Mouse (Mus musculus) intestine, embryonic 16.5 days (tissue): ENCODE results near the gene Uba3. TPM values are rescaled to one million over a fixed set of nuclear protein-coding genes. Genes with fewer than 3 reads are reported as not detected.
A peak's percentile ranks its signal among the peaks of the same experiment; 100 is the strongest.

ENCODE experiments used
- ATAC-seq: fragments of 200-750 bp; cut with Nextera tagmentation; 2 replicates; pipeline ENCODE4 v1.8.0; 2017; ENCODE audit warnings: moderate TSS enrichment, moderate library complexity
- H3K27ac ChIP-seq: fragments of 300-500 bp; sonication (generic); 2 replicates; pipeline ENCODE4 v1.5.1; 2014; ENCODE audit warnings: mild to moderate bottlenecking, low read length
- H3K27me3 ChIP-seq: fragments of 300-500 bp; sonication (generic); replicated peaks from 2 replicates; pipeline ENCODE4 v1.6.1; 2014; ENCODE audit warnings: low read length, control low read depth, mixed read lengths; ENCODE audit not compliant: control insufficient read depth, insufficient read depth
- H3K36me3 ChIP-seq: fragments of 300-500 bp; sonication (generic); 2 replicates; pipeline ENCODE4 v1.6.1; 2014; ENCODE audit warnings: low read length, control low read depth; ENCODE audit not compliant: control insufficient read depth, insufficient read depth
- H3K4me1 ChIP-seq: fragments of 300-500 bp; sonication (generic); 2 replicates; pipeline ENCODE4 v1.6.1; 2014; ENCODE audit warnings: low read length, control low read depth, mixed read lengths; ENCODE audit not compliant: control insufficient read depth, insufficient read depth
- H3K4me2 ChIP-seq: fragments of 300-500 bp; sonication (generic); 2 replicates; pipeline ENCODE4 v1.6.1; 2014; ENCODE audit warnings: low read depth, low read length, control low read depth
- H3K4me3 ChIP-seq: fragments of 300-500 bp; sonication (generic); 2 replicates; pipeline ENCODE4 v1.5.1; 2014; ENCODE audit warnings: mild to moderate bottlenecking, low read length
- H3K9ac ChIP-seq: fragments of 300-500 bp; sonication (generic); 2 replicates; pipeline ENCODE4 v1.6.1; 2014; ENCODE audit warnings: low read depth, low read length
- H3K9me3 ChIP-seq: fragments of 300-500 bp; sonication (generic); 2 replicates; pipeline ENCODE4 v1.6.1; 2016; ENCODE audit warnings: low read length, control low read depth; ENCODE audit not compliant: control insufficient read depth
- WGBS: fragments of 180-500 bp; shearing (Covaris S2); extraction: QIAGEN DNeasy Blood & Tissue Kit; methylation state at CpG from one replicate; pipeline ENCODE4 v1.1.7; 2014; 5-methylcytosine and 5-hydroxymethylcytosine counted together
- polyA plus RNA-seq: library from polyadenylated mRNA; unstranded; fragments of >200 nt; fragmentation: Nextera tagmentation; extraction: Ambion mirVana; gene quantifications from 2 replicates; pipeline ENCODE4 v1.2.1, GENCODE M21; 2015

The Uba3 gene
- 50.0 and 53.7 TPM in 2 replicates for polyA plus RNA-seq

GRCm38 (mm10) chr6:97205439-97205885 is at the start of gene Uba3:
TSS of gene Uba3 (minus strand) at chr6:97205647.
- Histone ChIP-seq H3K36me3 (no peaks in the 10 kb centered on the region), H3K4me2 (peak within 1 kb of the TSS; percentile 50), H3K9ac (peak within 1 kb of the TSS; percentile 96), H3K9me3 (no peaks in the 10 kb centered on the region), H3K4me1 (peaks cover 8% of the 10 kb centered on the region), H3K27me3 (no peaks in the 10 kb centered on the region), H3K27ac (peak within 1 kb of the TSS; percentile 88), H3K4me3 (peak within 1 kb of the TSS; percentile 84)
- peak; percentile 98 for ATAC-seq
- WGBS: under 1% methylated on average over 38 of the region's 38 CpGs

- Histone ChIP-seq H3K9ac (no peak within 1 kb of the TSS), H3K4me2 (no peak within 1 kb of the TSS), H3K9me3 (no peaks in the 10 kb centered on the region), H3K36me3 (no peaks in the 10 kb centered on the region), H3K27ac (no peak within 1 kb of the TSS), H3K27me3 (no peaks in the 10 kb centered on the region), H3K4me3 (no peak within 1 kb of the TSS), H3K4me1 (0 out of 2 replicates have a peak, but pooled peaks cover 5% of the 10 kb centered on the region)
- 17% methylated on average over 9 of the region's 9 CpGs for WGBS
- ATAC-seq: no peak
Measured at GRCm38 (mm10) chr6:97252711-97253221, 47.3 kb upstream of the Uba3 start, which contains the start of gene Lmod3. TSS of gene Lmod3 (minus strand) at chr6:97252759.

- Histone ChIP-seq H3K4me1 (0 out of 2 replicates have a peak, but pooled peaks cover 5% of the 10 kb centered on the region), H3K27me3 (no peaks in the 10 kb centered on the region), H3K36me3 (no peaks in the 10 kb centered on the region), H3K9ac (no peak overlapping the region), H3K4me3 (no peak overlapping the region), H3K9me3 (no peaks in the 10 kb centered on the region), H3K27ac (no peak overlapping the region), H3K4me2 (no peak overlapping the region)
- no peak for ATAC-seq
- 36% methylated on average over 5 of the region's 5 CpGs for WGBS
Measured at GRCm38 (mm10) chr6:97252086-97252485, 46.6 kb upstream of the Uba3 start.

- WGBS: 42% methylated on average over 6 of the region's 6 CpGs
Measured at GRCm38 (mm10) chr6:97250966-97251365, 45.5 kb upstream of the Uba3 start.

GRCm38 (mm10) chr6:97245200-97245599 is 39.8 kb upstream of the Uba3 start:
- H3K36me3 ChIP-seq: no peaks in the 10 kb centered on the region
- no peak for ATAC-seq

More at GRCm38 (mm10) chr6:97250966-97251365, 45.5 kb upstream of the Uba3 start:
- no peak overlapping the region for H3K27ac ChIP-seq
- H3K4me1 ChIP-seq: 0 out of 2 replicates have a peak, but pooled peaks cover 5% of the 10 kb centered on the region
- no peaks in the 10 kb centered on the region for H3K27me3 ChIP-seq
- no peak overlapping the region for H3K9ac ChIP-seq
- no peak overlapping the region for H3K4me3 ChIP-seq
- ATAC-seq: no peak
- H3K9me3 ChIP-seq: no peaks in the 10 kb centered on the region
- no peak overlapping the region for H3K4me2 ChIP-seq
- no peaks in the 10 kb centered on the region for H3K36me3 ChIP-seq

GRCm38 (mm10) chr6:97242522-97242921 is 37.1 kb upstream of the Uba3 start:
- no peak overlapping the region for H3K9ac ChIP-seq
- H3K36me3 ChIP-seq: no peaks in the 10 kb centered on the region
- H3K4me3 ChIP-seq: no peak overlapping the region
- ATAC-seq: peak; percentile 88
- WGBS: 74% methylated on average over 4 of the region's 4 CpGs
- no peaks in the 10 kb centered on the region for H3K9me3 ChIP-seq
- no peaks in the 10 kb centered on the region for H3K4me1 ChIP-seq
- H3K4me2 ChIP-seq: no peak overlapping the region
- no peak overlapping the region for H3K27ac ChIP-seq
- H3K27me3 ChIP-seq: no peaks in the 10 kb centered on the region

More at GRCm38 (mm10) chr6:97245200-97245599, 39.8 kb upstream of the Uba3 start:
- Histone ChIP-seq H3K9me3 (no peaks in the 10 kb centered on the region), H3K4me2 (no peak overlapping the region), H3K27ac (no peak overlapping the region), H3K4me1 (no peaks in the 10 kb centered on the region), H3K4me3 (no peak overlapping the region), H3K27me3 (no peaks in the 10 kb centered on the region), H3K9ac (no peak overlapping the region)

GRCm38 (mm10) chr6:97240092-97240491 is 34.6 kb upstream of the Uba3 start:
- Histone ChIP-seq H3K27ac (no peak overlapping the region), H3K36me3 (no peaks in the 10 kb centered on the region), H3K27me3 (no peaks in the 10 kb centered on the region), H3K4me1 (no peaks in the 10 kb centered on the region), H3K9ac (no peak overlapping the region), H3K4me2 (no peak overlapping the region), H3K9me3 (no peaks in the 10 kb centered on the region), H3K4me3 (no peak overlapping the region)
- ATAC-seq: no peak
- 85% methylated on average over 5 of the region's 5 CpGs for WGBS

GRCm38 (mm10) chr6:97239360-97239759 is 33.9 kb upstream of the Uba3 start:
- H3K27ac ChIP-seq: no peak overlapping the region
- no peak for ATAC-seq
- no peaks in the 10 kb centered on the region for H3K4me1 ChIP-seq
- WGBS: 90% methylated on average over 6 of the region's 6 CpGs
- H3K9ac ChIP-seq: no peak overlapping the region
- H3K27me3 ChIP-seq: no peaks in the 10 kb centered on the region
- H3K4me2 ChIP-seq: no peak overlapping the region
- H3K4me3 ChIP-seq: no peak overlapping the region
- H3K36me3 ChIP-seq: no peaks in the 10 kb centered on the region
- no peaks in the 10 kb centered on the region for H3K9me3 ChIP-seq

GRCm38 (mm10) chr6:97236088-97236487 is 30.6 kb upstream of the Uba3 start:
- Histone ChIP-seq H3K9me3 (no peaks in the 10 kb centered on the region), H3K4me2 (no peak overlapping the region), H3K36me3 (no peaks in the 10 kb centered on the region; the same call in 1 of the 2 replicates), H3K27me3 (no peaks in the 10 kb centered on the region), H3K4me3 (no peak overlapping the region), H3K9ac (no peak overlapping the region), H3K27ac (no peak overlapping the region), H3K4me1 (no peaks in the 10 kb centered on the region)
- ATAC-seq: no peak
- 94% methylated on average over 5 of the region's 5 CpGs for WGBS
